Mouse (Mus musculus) CD4-positive, CD25-positive, alpha-beta regulatory T cell, adult 4 months (primary cell): ENCODE data around the gene Adam29. TPM values are rescaled to one million over a fixed set of nuclear protein-coding genes. Genes with fewer than 3 reads are reported as not detected.

Experiments
- ATAC-seq: one replicate; pipeline ENCODE4 v1.8.0; 2017
- polyA plus RNA-seq, 2 experiments: library from polyadenylated mRNA; unstranded; fragments of 100-300 nt; shearing (Covaris generic); gene quantifications; one replicate each; pipeline ENCODE4 v1.2.1; 2017

Gene Adam29
- not detected for polyA plus RNA-seq

GRCm38 (mm10) chr8:55906848-55907247, at the start of gene Adam29:
Gene Adam29 (minus strand): TSS chr8:55906948.
- ATAC-seq = no peak

DNA sequence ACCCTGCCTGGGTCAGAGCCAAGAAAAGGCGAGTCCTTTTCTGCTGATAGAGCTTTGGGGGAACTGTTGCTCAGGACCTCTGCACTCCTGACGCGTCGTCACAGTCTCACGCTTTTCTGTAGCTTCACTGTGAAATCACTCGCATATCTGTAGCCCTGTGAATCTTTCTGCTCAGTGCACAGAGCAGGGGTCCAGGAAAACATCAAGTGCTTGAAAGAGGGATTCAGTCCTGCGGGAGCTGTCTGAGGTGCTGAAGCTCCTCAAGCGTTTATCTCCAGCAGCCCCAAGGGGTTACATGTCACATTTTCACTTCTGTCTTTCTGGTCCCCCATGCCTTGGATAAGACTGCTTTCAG, 33.8 kb upstream of the Adam29 start:
- no peak for ATAC-seq

- no peak for ATAC-seq
Observed at GRCm38 (mm10) chr8:55939870-55940525, 33.2 kb upstream of the Adam29 start, which contains the start of gene Glra3. Gene Glra3 (plus strand): TSS chr8:55940460.

Other genes with a start within 250 kb of the Adam29 start
- not detected for gene Glra3, start 33.5 kb upstream of the Adam29 start, polyA plus RNA-seq